Mouse (Mus musculus): Measurements from ENCODE around the gene Pdlim4. TPM values are rescaled to one million over a fixed set of nuclear protein-coding genes. Genes with fewer than 3 reads are reported as not detected.

The Pdlim4 gene
- polyA plus RNA-seq, 1 experiment from 2014 or later = 120 TPM

- Histone ChIP-seq H3K36me3 (replicated peaks; ENCODE audit: control insufficient read depth, insufficient read depth, low read depth, low read length) (no peaks in the 10 kb centered on the region), H3K4me1 (ENCODE audit: control insufficient read depth, insufficient read depth, low read length) (no peaks in the 10 kb centered on the region), H3K27me3 (ENCODE audit: control insufficient read depth, insufficient read depth, low read length) (no peaks in the 10 kb centered on the region), H3K4me2 (ENCODE audit: low read depth, low read length) (peak overlapping the region; percentile 98; the same call in 1 of the 2 replicates), H3K27ac (replicated peaks; ENCODE audit: low read depth, low read length) (no peak overlapping the region), H3K4me3 (ENCODE audit: low read depth, low read length) (peak overlapping the region; percentile 65), H3K9ac (replicated peaks; ENCODE audit: low read length) (peak overlapping the region; percentile 71), H3K9me3 (replicated peaks; ENCODE audit: control insufficient read depth, low read length) (no peaks in the 10 kb centered on the region)
- ATAC-seq (replicated peaks; ENCODE audit: insufficient number of reproducible peaks, low FRiP score, low TSS enrichment, low read depth) (no peak), DNase-seq (ENCODE audit: low spot score) (no peak)
- 70% methylated on average over 9 of the region's 9 CpGs for WGBS
Observed at GRCm38 (mm10) chr11:54101701-54102100, 32.9 kb upstream of the Pdlim4 start.

DNA sequence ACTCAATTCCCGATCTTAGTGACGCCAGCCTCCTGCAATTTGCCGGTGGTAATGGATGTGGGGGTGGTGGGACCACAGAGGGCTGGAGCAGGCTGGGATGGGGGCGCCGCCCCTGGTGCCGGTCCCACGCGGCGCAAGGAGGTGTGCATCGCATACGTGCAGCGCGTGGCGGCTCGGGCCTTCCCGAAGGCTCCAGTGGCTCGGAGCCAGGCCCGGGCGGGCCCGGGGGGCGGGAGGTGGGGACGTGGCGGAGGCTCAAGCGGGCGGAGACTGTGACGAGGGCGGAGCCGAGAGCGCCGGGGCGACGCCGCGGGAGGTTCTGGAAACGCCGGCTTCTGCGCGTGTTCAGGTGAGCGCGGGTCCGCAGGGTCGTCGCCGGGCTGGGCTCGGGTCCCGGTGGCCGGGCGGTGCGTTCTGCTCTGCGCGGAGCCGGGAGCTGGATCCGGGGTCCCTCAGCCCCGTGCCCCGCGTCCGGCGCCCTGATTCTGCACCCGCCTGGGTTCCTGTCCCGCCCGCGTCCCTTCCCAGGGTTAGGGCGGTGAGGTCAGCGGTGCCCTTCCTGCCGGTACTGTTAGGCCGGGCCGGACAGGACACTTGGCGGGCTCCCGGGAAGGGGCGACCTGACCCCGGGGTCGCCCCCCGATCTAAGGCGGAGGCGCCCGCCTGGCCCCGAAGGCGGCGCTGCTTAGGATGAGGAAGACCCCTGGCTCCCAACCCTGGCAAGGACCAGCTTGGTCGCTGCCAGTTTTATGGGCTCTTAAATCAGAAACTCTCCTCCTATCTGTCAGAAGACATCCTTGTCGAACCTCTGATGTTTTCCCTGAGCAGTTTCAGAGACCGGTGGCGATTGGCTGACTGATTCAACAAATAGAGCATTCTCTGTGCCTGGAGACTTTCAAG lies 32.1 kb upstream of the Pdlim4 start:
- Histone ChIP-seq H3K9ac (replicated peaks; ENCODE audit: low read length) (peak overlapping the region; percentile 71), H3K9me3 (replicated peaks; ENCODE audit: control insufficient read depth, low read length) (no peaks in the 10 kb centered on the region), H3K4me2 (ENCODE audit: low read depth, low read length) (peak overlapping the region; percentile 98), H3K27me3 (ENCODE audit: control insufficient read depth, insufficient read depth, low read length) (no peaks in the 10 kb centered on the region), H3K36me3 (replicated peaks; ENCODE audit: control insufficient read depth, insufficient read depth, low read depth, low read length) (no peaks in the 10 kb centered on the region), H3K4me1 (ENCODE audit: control insufficient read depth, insufficient read depth, low read length) (no peaks in the 10 kb centered on the region), H3K27ac (replicated peaks; ENCODE audit: low read depth, low read length) (no peak overlapping the region; the same call in 1 of the 2 replicates), H3K4me3 (ENCODE audit: low read depth, low read length) (peak overlapping the region; percentile 65)
- ATAC-seq (replicated peaks; ENCODE audit: insufficient number of reproducible peaks, low FRiP score, low TSS enrichment, low read depth) (peak; percentile 86), DNase-seq (ENCODE audit: low spot score) (peak; percentile 85)
- under 1% methylated on average over 55 of the region's 83 CpGs for WGBS

GRCm38 (mm10) chr11:54100045-54100691 lies 31.4 kb upstream of the Pdlim4 start, which contains the start of gene P4ha2:
Gene P4ha2 (plus strand): TSS chr11:54100095.
- Histone ChIP-seq H3K9me3 (replicated peaks; ENCODE audit: control insufficient read depth, low read length) (no peaks in the 10 kb centered on the region), H3K9ac (replicated peaks; ENCODE audit: low read length) (peak within 1 kb of the TSS; percentile 71), H3K36me3 (replicated peaks; ENCODE audit: control insufficient read depth, insufficient read depth, low read depth, low read length) (no peaks in the 10 kb centered on the region), H3K4me2 (ENCODE audit: low read depth, low read length) (peak within 1 kb of the TSS; percentile 98), H3K27ac (replicated peaks; ENCODE audit: low read depth, low read length) (no peak within 1 kb of the TSS), H3K4me1 (ENCODE audit: control insufficient read depth, insufficient read depth, low read length) (no peaks in the 10 kb centered on the region), H3K4me3 (ENCODE audit: low read depth, low read length) (peak within 1 kb of the TSS; percentile 65), H3K27me3 (ENCODE audit: control insufficient read depth, insufficient read depth, low read length) (no peaks in the 10 kb centered on the region)
- 55% methylated on average over 10 of the region's 10 CpGs for WGBS
- peak; percentile 13; the same call in 1 of the 2 replicates for ATAC-seq (replicated peaks; ENCODE audit: insufficient number of reproducible peaks, low FRiP score, low TSS enrichment, low read depth)
- DNase-seq (ENCODE audit: low spot score) = peak; percentile 9

DNA sequence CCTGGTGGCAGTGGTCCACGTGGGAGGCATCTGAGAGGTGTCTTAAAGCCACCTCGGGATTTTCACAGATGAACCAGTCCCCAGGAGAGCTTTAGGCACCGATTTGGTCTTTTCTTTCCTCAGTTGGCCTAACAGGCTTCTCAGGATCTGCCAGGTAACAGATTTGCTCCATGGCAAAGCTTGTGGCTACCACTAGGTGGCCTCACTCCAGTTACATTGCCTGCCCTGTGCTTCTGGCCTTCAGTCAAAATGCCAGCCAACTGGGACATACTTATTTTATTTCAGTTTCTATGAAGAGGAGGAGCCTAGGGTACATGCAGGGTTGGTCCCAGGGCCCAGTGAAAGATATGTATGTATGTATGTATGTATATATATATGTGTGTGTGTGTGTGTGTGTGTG lies 24.2 kb upstream of the Pdlim4 start:
- Histone ChIP-seq H3K9me3 (replicated peaks; ENCODE audit: control insufficient read depth, low read length) (no peaks in the 10 kb centered on the region), H3K4me2 (ENCODE audit: low read depth, low read length) (no peak overlapping the region), H3K4me3 (ENCODE audit: low read depth, low read length) (no peak overlapping the region), H3K27ac (replicated peaks; ENCODE audit: low read depth, low read length) (no peak overlapping the region), H3K4me1 (ENCODE audit: control insufficient read depth, insufficient read depth, low read length) (no peaks in the 10 kb centered on the region), H3K36me3 (replicated peaks; ENCODE audit: control insufficient read depth, insufficient read depth, low read depth, low read length) (no peaks in the 10 kb centered on the region), H3K9ac (replicated peaks; ENCODE audit: low read length) (no peak overlapping the region), H3K27me3 (ENCODE audit: control insufficient read depth, insufficient read depth, low read length) (no peaks in the 10 kb centered on the region)
- ATAC-seq (replicated peaks; ENCODE audit: insufficient number of reproducible peaks, low FRiP score, low TSS enrichment, low read depth) (0 out of 2 replicates have a peak, but pooled peaks have one; percentile 23), DNase-seq (ENCODE audit: low spot score) (peak; percentile 67)
- 2% methylated on average over 3 of the region's 3 CpGs for WGBS

DNA sequence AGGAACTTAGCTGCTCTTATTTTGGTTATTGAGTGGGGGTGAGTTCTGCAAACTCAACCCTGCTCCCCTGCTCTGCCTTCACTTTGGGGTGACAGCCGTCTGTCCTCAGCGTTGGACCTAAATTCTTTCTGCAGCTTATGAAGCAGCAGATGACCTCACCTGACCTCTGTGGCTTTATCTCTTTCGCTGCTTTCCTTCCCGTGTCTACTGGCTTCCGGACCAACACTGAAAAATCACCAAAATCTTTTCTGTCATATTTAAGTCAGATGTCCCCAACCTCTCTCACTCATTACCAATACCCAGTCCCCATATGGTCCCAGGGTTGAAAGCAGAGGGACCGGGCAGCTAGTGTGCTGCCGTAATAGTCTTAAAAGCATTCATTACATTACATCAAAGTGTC lies 23.4 kb upstream of the Pdlim4 start:
- Histone ChIP-seq H3K4me3 (ENCODE audit: low read depth, low read length) (no peak overlapping the region), H3K9me3 (replicated peaks; ENCODE audit: control insufficient read depth, low read length) (no peaks in the 10 kb centered on the region), H3K4me1 (ENCODE audit: control insufficient read depth, insufficient read depth, low read length) (no peaks in the 10 kb centered on the region), H3K4me2 (ENCODE audit: low read depth, low read length) (no peak overlapping the region), H3K36me3 (replicated peaks; ENCODE audit: control insufficient read depth, insufficient read depth, low read depth, low read length) (no peaks in the 10 kb centered on the region), H3K27me3 (ENCODE audit: control insufficient read depth, insufficient read depth, low read length) (no peaks in the 10 kb centered on the region), H3K27ac (replicated peaks; ENCODE audit: low read depth, low read length) (no peak overlapping the region), H3K9ac (replicated peaks; ENCODE audit: low read length) (no peak overlapping the region)
- 64% methylated on average over 7 of the region's 7 CpGs for WGBS
- ATAC-seq (replicated peaks; ENCODE audit: insufficient number of reproducible peaks, low FRiP score, low TSS enrichment, low read depth) (no peak), DNase-seq (ENCODE audit: low spot score) (no peak)

GRCm38 (mm10) chr11:54091726-54092125 lies 22.9 kb upstream of the Pdlim4 start:
- Histone ChIP-seq H3K4me2 (ENCODE audit: low read depth, low read length) (no peak overlapping the region), H3K4me1 (ENCODE audit: control insufficient read depth, insufficient read depth, low read length) (no peaks in the 10 kb centered on the region), H3K27ac (replicated peaks; ENCODE audit: low read depth, low read length) (no peak overlapping the region), H3K36me3 (replicated peaks; ENCODE audit: control insufficient read depth, insufficient read depth, low read depth, low read length) (no peaks in the 10 kb centered on the region), H3K9me3 (replicated peaks; ENCODE audit: control insufficient read depth, low read length) (no peaks in the 10 kb centered on the region), H3K9ac (replicated peaks; ENCODE audit: low read length) (no peak overlapping the region), H3K4me3 (ENCODE audit: low read depth, low read length) (no peak overlapping the region), H3K27me3 (ENCODE audit: control insufficient read depth, insufficient read depth, low read length) (no peaks in the 10 kb centered on the region)
- WGBS = 60% methylated on average over 8 of the region's 8 CpGs
- no peak for ATAC-seq (replicated peaks; ENCODE audit: insufficient number of reproducible peaks, low FRiP score, low TSS enrichment, low read depth)
- DNase-seq (ENCODE audit: low spot score) = no peak

- DNase-seq (ENCODE audit: low spot score) (no peak), ATAC-seq (replicated peaks; ENCODE audit: insufficient number of reproducible peaks, low FRiP score, low TSS enrichment, low read depth) (no peak)
- no peaks in the 10 kb centered on the region for H3K27me3 ChIP-seq (ENCODE audit: control insufficient read depth, insufficient read depth, low read length)
- no peak overlapping the region for H3K4me2 ChIP-seq (ENCODE audit: low read depth, low read length)
- H3K4me3 ChIP-seq (ENCODE audit: low read depth, low read length) = no peak overlapping the region
- H3K27ac ChIP-seq (replicated peaks; ENCODE audit: low read depth, low read length) = no peak overlapping the region
- H3K9me3 ChIP-seq (replicated peaks; ENCODE audit: control insufficient read depth, low read length) = no peaks in the 10 kb centered on the region
- no peaks in the 10 kb centered on the region for H3K4me1 ChIP-seq (ENCODE audit: control insufficient read depth, insufficient read depth, low read length)
- no peaks in the 10 kb centered on the region for H3K36me3 ChIP-seq (replicated peaks; ENCODE audit: control insufficient read depth, insufficient read depth, low read depth, low read length)
- 73% methylated on average over 1 of the region's 1 CpGs for WGBS
- no peak overlapping the region for H3K9ac ChIP-seq (replicated peaks; ENCODE audit: low read length)
Observed at GRCm38 (mm10) chr11:54090091-54090879, 21.5 kb upstream of the Pdlim4 start.
